In the genomic region with DNA sequence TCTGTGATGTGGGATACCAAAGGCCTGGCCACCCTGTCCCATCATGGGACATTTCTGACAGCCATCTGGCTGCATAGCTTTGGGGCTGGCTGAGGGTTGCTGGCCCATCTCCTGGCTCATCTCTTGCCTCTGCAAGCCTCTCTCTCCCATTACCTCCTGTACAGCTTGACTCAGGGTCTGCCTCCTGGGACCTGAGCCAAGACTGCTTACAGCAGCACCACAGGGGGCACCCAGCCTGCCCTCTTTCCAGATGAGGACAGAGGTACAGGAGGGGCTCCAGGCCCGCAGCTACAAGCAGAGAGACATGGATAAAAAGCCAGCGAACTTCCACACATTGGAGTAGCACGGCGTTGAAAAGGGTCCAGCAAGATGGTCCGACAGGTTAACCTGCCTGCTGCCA, we compare ENCODE assay signal across 11 mouse cellular contexts. TPM values are rescaled to one million over a fixed set of nuclear protein-coding genes. Genes with fewer than 3 reads are reported as not detected.
A peak's percentile ranks its signal among the peaks of the same experiment; 100 is the strongest.
DNase-seq lines count a peak whose midpoint lies in the region; ATAC-seq and TF ChIP-seq lines count a peak whose summit lies in the region.
"Had no signal": no experiment of that assay in that cellular context is flagged by ENCODE, and none has a peak within 500 bp of the region (broad histone marks: within the 10 kb centered on the region; RNA-seq: fewer than 3 reads in every experiment).

No protein-coding gene starts in this region.

- H3K4me3 ChIP-seq in hindbrain, embryonic 14.5 days (replicated peaks; ENCODE audit: low read length), result no peak overlapping the region
- H3K4me3 ChIP-seq in hindbrain, embryonic 11.5 days (ENCODE audit: low read depth, low read length), result no peak overlapping the region
- no peak overlapping the region for H3K4me3 ChIP-seq in neural tube, embryonic 13.5 days
- no peak overlapping the region for H3K4me3 ChIP-seq in neural tube, embryonic 15.5 days (replicated peaks)
- H3K4me3 ChIP-seq in hindbrain, postnatal 0 days (ENCODE audit: low read length), result no peak overlapping the region

- H3K27me3 ChIP-seq in hindbrain, embryonic 14.5 days (ENCODE audit: control insufficient read depth, insufficient read depth, low read length), result no peaks in the 10 kb centered on the region
- no peaks in the 10 kb centered on the region for H3K27me3 ChIP-seq in hindbrain, embryonic 11.5 days (ENCODE audit: control insufficient read depth, insufficient read depth, low read length)
- H3K27me3 ChIP-seq in neural tube, embryonic 13.5 days, result no peaks in the 10 kb centered on the region
- no peaks in the 10 kb centered on the region for H3K27me3 ChIP-seq in neural tube, embryonic 15.5 days (replicated peaks)
- no peaks in the 10 kb centered on the region for H3K27me3 ChIP-seq in hindbrain, postnatal 0 days (ENCODE audit: insufficient read depth, low read length)

- H3K4me2 ChIP-seq in hindbrain, embryonic 14.5 days (replicated peaks), result no peak overlapping the region
- H3K4me2 ChIP-seq in hindbrain, embryonic 11.5 days (replicated peaks; ENCODE audit: low read depth, low read length), result no peak overlapping the region
- H3K4me2 ChIP-seq in neural tube, embryonic 13.5 days, result no peak overlapping the region
- no peak overlapping the region for H3K4me2 ChIP-seq in neural tube, embryonic 15.5 days
- no peak overlapping the region for H3K4me2 ChIP-seq in hindbrain, postnatal 0 days (ENCODE audit: low read depth, low read length)

- H3K27ac ChIP-seq in hindbrain, embryonic 14.5 days, result no peak overlapping the region
- H3K27ac ChIP-seq in hindbrain, embryonic 11.5 days (ENCODE audit: low read depth, low read length), result no peak overlapping the region
- peak overlapping the region; percentile 33 for H3K27ac ChIP-seq in neural tube, embryonic 13.5 days (replicated peaks)
- no peak overlapping the region for H3K27ac ChIP-seq in neural tube, embryonic 15.5 days (replicated peaks)
- 0 out of 2 replicates have a peak overlapping the region, but pooled peaks have one; percentile 26 for H3K27ac ChIP-seq in hindbrain, postnatal 0 days

- no peak overlapping the region for H3K9ac ChIP-seq in hindbrain, embryonic 14.5 days
- no peak overlapping the region for H3K9ac ChIP-seq in hindbrain, embryonic 11.5 days (ENCODE audit: low read depth, low read length)
- H3K9ac ChIP-seq in neural tube, embryonic 13.5 days, result no peak overlapping the region; the same call in 1 of the 2 replicates
- H3K9ac ChIP-seq in neural tube, embryonic 15.5 days (replicated peaks), result no peak overlapping the region
- H3K9ac ChIP-seq in hindbrain, postnatal 0 days (replicated peaks; ENCODE audit: low read length), result peak overlapping the region; percentile 24; the same call in 1 of the 2 replicates

- no peaks in the 10 kb centered on the region for H3K9me3 ChIP-seq in hindbrain, embryonic 14.5 days (ENCODE audit: control insufficient read depth, low read length)
- no peaks in the 10 kb centered on the region for H3K9me3 ChIP-seq in hindbrain, embryonic 11.5 days (ENCODE audit: control insufficient read depth, low read length)
- H3K9me3 ChIP-seq in neural tube, embryonic 13.5 days, result no peaks in the 10 kb centered on the region
- H3K9me3 ChIP-seq in neural tube, embryonic 15.5 days (replicated peaks), result no peaks in the 10 kb centered on the region
- H3K9me3 ChIP-seq in hindbrain, postnatal 0 days (ENCODE audit: low read length), result no peaks in the 10 kb centered on the region
- H3K9me3 ChIP-seq: G1E had no signal

- H3K4me1 ChIP-seq in hindbrain, embryonic 14.5 days (replicated peaks; ENCODE audit: control insufficient read depth, insufficient read depth, low read length), result no peaks in the 10 kb centered on the region
- no peaks in the 10 kb centered on the region for H3K4me1 ChIP-seq in hindbrain, embryonic 11.5 days (replicated peaks; ENCODE audit: control insufficient read depth, insufficient read depth, low read length)
- H3K4me1 ChIP-seq in neural tube, embryonic 13.5 days (replicated peaks), result peaks cover 17% of the 10 kb centered on the region
- H3K4me1 ChIP-seq in neural tube, embryonic 15.5 days, result peaks cover 12% of the 10 kb centered on the region
- H3K4me1 ChIP-seq in hindbrain, postnatal 0 days (ENCODE audit: insufficient read depth, low read length), result peaks cover 5% of the 10 kb centered on the region; the same call in 1 of the 2 replicates

- H3K36me3 ChIP-seq in hindbrain, embryonic 14.5 days (replicated peaks; ENCODE audit: control insufficient read depth, insufficient read depth), result peaks cover 26% of the 10 kb centered on the region
- no peaks in the 10 kb centered on the region for H3K36me3 ChIP-seq in hindbrain, embryonic 11.5 days (ENCODE audit: control insufficient read depth, insufficient read depth, low read length)
- H3K36me3 ChIP-seq in neural tube, embryonic 13.5 days, result peaks cover 29% of the 10 kb centered on the region
- peaks cover 26% of the 10 kb centered on the region for H3K36me3 ChIP-seq in neural tube, embryonic 15.5 days
- H3K36me3 ChIP-seq in hindbrain, postnatal 0 days (ENCODE audit: insufficient read depth, low read length), result peaks cover 19% of the 10 kb centered on the region; the same call in 1 of the 2 replicates

- WGBS in hindbrain, embryonic 14.5 days, result 66% methylated on average over 5 of the region's 5 CpGs
- WGBS in hindbrain, embryonic 11.5 days, result 78% methylated on average over 5 of the region's 5 CpGs
- 64% methylated on average over 5 of the region's 5 CpGs for WGBS in neural tube, embryonic 13.5 days
- WGBS in neural tube, embryonic 15.5 days, result 65% methylated on average over 5 of the region's 5 CpGs
- 62% methylated on average over 5 of the region's 5 CpGs for WGBS in hindbrain, postnatal 0 days

- no peak for ATAC-seq in cerebellum, adult (ENCODE audit: insufficient number of reproducible peaks, low FRiP score, low TSS enrichment)
- ATAC-seq in hindbrain, embryonic 14.5 days (ENCODE audit: low FRiP score), result peak; percentile 34; the same call in 1 of the 2 replicates
- ATAC-seq in hindbrain, embryonic 11.5 days (ENCODE audit: low FRiP score), result no peak
- peak; percentile 22 for ATAC-seq in neural tube, embryonic 13.5 days (ENCODE audit: low read depth)
- ATAC-seq in neural tube, embryonic 15.5 days (ENCODE audit: low FRiP score), result no peak
- ATAC-seq in hindbrain, postnatal 0 days, result no peak

- TF ChIP-seq CTCF in hindbrain, postnatal 0 days (IDR thresholded peaks at IDR 0.05; ENCODE audit: low read depth), result no peak

- DNase-seq in cerebellum, adult 11-12 months, result peak; percentile 22
- DNase-seq in hindbrain, embryonic 14.5 days (ENCODE audit: low spot score), result no peak
- no peak for DNase-seq in hindbrain, embryonic 11.5 days (ENCODE audit: low spot score)
- peak; percentile 25 for DNase-seq in hindbrain, postnatal 0 days (ENCODE audit: low spot score)
- DNase-seq in ovary, postnatal 10 days (ENCODE audit: low spot score), result no peak
- DNase-seq: gastrocnemius, postnatal 25 days had no signal

RNA-seq across cellular contexts. Expression of gene Trp53rka, which starts 6.7 kb away (rescaled TPM):
- 40.0 and 44.4 TPM in 2 replicates for polyA plus RNA-seq in hindbrain, embryonic 14.5 days (2014; fragmentation: Nextera tagmentation; extraction: Ambion mirVana)
- polyA plus RNA-seq in hindbrain, embryonic 11.5 days (2014; fragmentation: Nextera tagmentation; extraction: Ambion mirVana), result 51.3 and 53.5 TPM in 2 replicates
- polyA plus RNA-seq in neural tube, embryonic 13.5 days (2015; fragmentation: Nextera tagmentation; extraction: Ambion mirVana), result 34.8 and 38.0 TPM in 2 replicates
- polyA plus RNA-seq in neural tube, embryonic 15.5 days (2015; fragmentation: Nextera tagmentation; extraction: Ambion mirVana), result 34.0 and 35.5 TPM in 2 replicates
- total RNA-seq in hindbrain, postnatal 0 days (2014; rRNA removed), result 39.7 and 41.2 TPM in 2 replicates
- 35.0 and 35.7 TPM in 2 replicates for polyA plus RNA-seq in hindbrain, postnatal 0 days (2015; fragmentation: Nextera tagmentation; extraction: Ambion mirVana)

RNA-seq across cellular contexts. Expression of gene Slc13a3, which starts 13.4 kb away (rescaled TPM):
- polyA plus RNA-seq in hindbrain, embryonic 14.5 days (2014; fragmentation: Nextera tagmentation; extraction: Ambion mirVana), result 5.9 and 7.5 TPM in 2 replicates
- 0.14 and 0.17 TPM in 2 replicates for polyA plus RNA-seq in hindbrain, embryonic 11.5 days (2014; fragmentation: Nextera tagmentation; extraction: Ambion mirVana)
- polyA plus RNA-seq in neural tube, embryonic 13.5 days (2015; fragmentation: Nextera tagmentation; extraction: Ambion mirVana), result 1.0 and 1.2 TPM in 2 replicates
- 2.8 and 3.5 TPM in 2 replicates for polyA plus RNA-seq in neural tube, embryonic 15.5 days (2015; fragmentation: Nextera tagmentation; extraction: Ambion mirVana)
- 25.2 and 29.3 TPM in 2 replicates for total RNA-seq in hindbrain, postnatal 0 days (2014; rRNA removed)
- polyA plus RNA-seq in hindbrain, postnatal 0 days (2015; fragmentation: Nextera tagmentation; extraction: Ambion mirVana), result 15.5 and 17.8 TPM in 2 replicates
- polyA plus RNA-seq: G1E had no signal

RNA-seq across cellular contexts. Expression of gene Slc2a10, which starts 17.2 kb away (rescaled TPM):
- 2.2 and 2.6 TPM in 2 replicates for polyA plus RNA-seq in hindbrain, embryonic 14.5 days (2014; fragmentation: Nextera tagmentation; extraction: Ambion mirVana)
- polyA plus RNA-seq in hindbrain, embryonic 11.5 days (2014; fragmentation: Nextera tagmentation; extraction: Ambion mirVana), result 2.3 and 3.2 TPM in 2 replicates
- polyA plus RNA-seq in neural tube, embryonic 13.5 days (2015; fragmentation: Nextera tagmentation; extraction: Ambion mirVana), result 2.6 and 2.9 TPM in 2 replicates
- 2.3 and 2.6 TPM in 2 replicates for polyA plus RNA-seq in neural tube, embryonic 15.5 days (2015; fragmentation: Nextera tagmentation; extraction: Ambion mirVana)
- 4.5 and 4.9 TPM in 2 replicates for total RNA-seq in hindbrain, postnatal 0 days (2014; rRNA removed)
- polyA plus RNA-seq in hindbrain, postnatal 0 days (2015; fragmentation: Nextera tagmentation; extraction: Ambion mirVana), result 2.8 and 3.1 TPM in 2 replicates
- polyA plus RNA-seq: CD4-positive, CD25-positive, alpha-beta regulatory T cell, adult 4 months; G1E had no signal

Comparison
In these comparisons a context has a peak if more than half of its experiments do, and no peak if none do; other contexts are left out.
1. DNase-seq: peak in cerebellum, adult 11-12 months (single experiment) and hindbrain, postnatal 0 days (single experiment); none in hindbrain, embryonic 14.5 days (single experiment), hindbrain, embryonic 11.5 days (single experiment) and ovary, postnatal 10 days (single experiment).
2. ATAC-seq: peak in hindbrain, embryonic 14.5 days (single experiment) and neural tube, embryonic 13.5 days (single experiment); none in cerebellum, adult (single experiment), hindbrain, embryonic 11.5 days (single experiment), neural tube, embryonic 15.5 days (single experiment) and hindbrain, postnatal 0 days (single experiment).
3. H3K27ac ChIP-seq: peak in neural tube, embryonic 13.5 days (single experiment) and hindbrain, postnatal 0 days (single experiment); none in hindbrain, embryonic 14.5 days (single experiment), hindbrain, embryonic 11.5 days (single experiment) and neural tube, embryonic 15.5 days (single experiment).